Mouse (Mus musculus): ENCODE results near the gene Triap1. TPM values are rescaled to one million over a fixed set of nuclear protein-coding genes. Genes with fewer than 3 reads are reported as not detected.

Triap1 gene
- total and polyA plus RNA-seq, 3 experiments: 31.8 to 38.2 (median 33.7) TPM

DNA sequence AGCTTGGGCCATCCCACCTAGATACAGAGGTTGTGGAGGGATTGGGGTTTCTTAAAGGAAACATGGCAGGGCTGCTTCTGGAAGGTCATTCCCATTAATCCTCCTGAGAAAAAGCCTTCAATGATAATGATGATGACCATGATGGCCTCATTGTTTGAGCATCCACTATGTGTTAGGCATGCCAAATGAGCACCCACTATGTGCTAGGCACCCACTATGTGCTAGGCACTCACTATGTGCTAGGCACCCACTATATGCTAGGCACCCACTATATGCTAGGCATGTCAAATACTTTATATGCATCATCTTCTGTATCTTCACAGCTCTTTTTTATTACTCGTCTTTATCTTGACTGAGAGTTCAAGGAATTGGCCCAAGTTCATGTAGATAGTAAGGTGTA is 51.9 kb downstream of the Triap1 start:
- TF ChIP-seq ZKSCAN1 (IDR thresholded peaks at IDR 0.05; ENCODE audit: borderline replicate concordance, low read depth, low read length) (peak; percentile 82), CHD2 (IDR thresholded peaks at IDR 0.05; ENCODE audit: low read length) (no peak)
- Histone ChIP-seq H3K9me3 (replicated peaks; ENCODE audit: low read length) (no peaks in the 10 kb centered on the region), H3K4me1 (ENCODE audit: control insufficient read depth in 1 of 2, insufficient read depth in 2 of 2) (peaks cover 0 to 15% of the 10 kb centered on the region in 2 experiments; a peak in 1 of 4 replicates), H3K4me3 (replicated peaks in 1 of 3; ENCODE audit: low read depth in 2 of 3, low read length in 2 of 3, poor library complexity in 1 of 3) (no peak overlapping the region), H3K9ac (ENCODE audit: insufficient read depth, low read depth) (no peak overlapping the region), H3K4me2 (ENCODE audit: insufficient read depth, low read depth, poor library complexity, severe bottlenecking) (no peak overlapping the region), H3K36me3 (replicated peaks in 1 of 2; ENCODE audit: control insufficient read depth in 1 of 2, insufficient read depth in 1 of 2, low read length in 1 of 2) (peaks cover 0 to 46% of the 10 kb centered on the region in 2 experiments), H3K27ac (ENCODE audit: insufficient read depth, low read depth) (no peak overlapping the region), H3K27me3 (replicated peaks) (no peaks in the 10 kb centered on the region), H3K79me2 (replicated peaks; ENCODE audit: control insufficient read depth, extremely low read depth, insufficient read depth, poor library complexity, severe bottlenecking) (no peaks in the 10 kb centered on the region)
- dilution Hi-C loops (cut with MboI; ENCODE audit: extremely low pct_ligation_motif_present, extremely low pct_unique_long_range_greater_than_20kb, low sequenced_read_pairs) (no loop called here), in situ Hi-C loops (cut with MboI; ENCODE audit: low pct_ligation_motif_present, low pct_unique_long_range_greater_than_20kb, low sequenced_read_pairs) (no loop called here)
- DNase-seq (ENCODE audit: extremely low read depth): no peak

Other genes with a start within 250 kb of the Triap1 start
- gene Gm10401, start 242.9 kb upstream of the Triap1 start, total RNA-seq (2012; rRNA removed): 1.7 and 3.2 TPM in 2 replicates
- gene Gm10401, start 242.9 kb upstream of the Triap1 start, total RNA-seq (2014; rRNA removed): not detected in 2 replicates
- 6.9 and 10.9 TPM in 2 replicates for gene Gm10401, start 242.9 kb upstream of the Triap1 start, polyA plus RNA-seq (2012; ENCODE audit: insufficient read length, low read depth)
- gene Acads, start 221.9 kb upstream of the Triap1 start, total RNA-seq (2012; rRNA removed): 49.2 and 57.8 TPM in 2 replicates
- gene Acads, start 221.9 kb upstream of the Triap1 start, total RNA-seq (2014; rRNA removed): 43.1 and 46.6 TPM in 2 replicates
- 37.7 and 43.0 TPM in 2 replicates for gene Acads, start 221.9 kb upstream of the Triap1 start, polyA plus RNA-seq (2012; ENCODE audit: insufficient read length, low read depth)
- gene Unc119b, start 206.2 kb upstream of the Triap1 start, total RNA-seq (2012; rRNA removed): 21.7 and 22.6 TPM in 2 replicates
- gene Unc119b, start 206.2 kb upstream of the Triap1 start, total RNA-seq (2014; rRNA removed): 11.9 and 13.3 TPM in 2 replicates
- 17.7 and 18.4 TPM in 2 replicates for gene Unc119b, start 206.2 kb upstream of the Triap1 start, polyA plus RNA-seq (2012; ENCODE audit: insufficient read length, low read depth)
- gene Mlec, start 183.0 kb upstream of the Triap1 start, total RNA-seq (2012; rRNA removed): 128 and 144 TPM in 2 replicates
- 91.6 and 101 TPM in 2 replicates for gene Mlec, start 183.0 kb upstream of the Triap1 start, total RNA-seq (2014; rRNA removed)
- gene Mlec, start 183.0 kb upstream of the Triap1 start, polyA plus RNA-seq (2012; ENCODE audit: insufficient read length, low read depth): 143 and 164 TPM in 2 replicates
- gene Cabp1, start 146.8 kb upstream of the Triap1 start, total RNA-seq (2012; rRNA removed): 0.71 and 1.7 TPM in 2 replicates
- gene Cabp1, start 146.8 kb upstream of the Triap1 start, total RNA-seq (2014; rRNA removed): 0.38 and 0.59 TPM in 2 replicates
- gene Cabp1, start 146.8 kb upstream of the Triap1 start, polyA plus RNA-seq (2012; ENCODE audit: insufficient read length, low read depth): 1.7 and 1.8 TPM in 2 replicates
- gene Pop5, start 105.4 kb upstream of the Triap1 start, total RNA-seq (2012; rRNA removed): 236 and 301 TPM in 2 replicates
- gene Pop5, start 105.4 kb upstream of the Triap1 start, total RNA-seq (2014; rRNA removed): 156 and 161 TPM in 2 replicates
- gene Pop5, start 105.4 kb upstream of the Triap1 start, polyA plus RNA-seq (2012; ENCODE audit: insufficient read length, low read depth): 127 and 163 TPM in 2 replicates
- 63.6 and 68.5 TPM in 2 replicates for gene Rnf10, start 68.3 kb upstream of the Triap1 start, total RNA-seq (2012; rRNA removed)
- 38.5 and 39.9 TPM in 2 replicates for gene Rnf10, start 68.3 kb upstream of the Triap1 start, total RNA-seq (2014; rRNA removed)
- gene Rnf10, start 68.3 kb upstream of the Triap1 start, polyA plus RNA-seq (2012; ENCODE audit: insufficient read length, low read depth): 154 and 187 TPM in 2 replicates
- gene Coq5, start 61.6 kb upstream of the Triap1 start, total RNA-seq (2012; rRNA removed): 46.7 and 46.8 TPM in 2 replicates
- 41.9 and 46.7 TPM in 2 replicates for gene Coq5, start 61.6 kb upstream of the Triap1 start, total RNA-seq (2014; rRNA removed)
- gene Coq5, start 61.6 kb upstream of the Triap1 start, polyA plus RNA-seq (2012; ENCODE audit: insufficient read length, low read depth): 42.3 and 43.9 TPM in 2 replicates
- 312 and 488 TPM in 2 replicates for gene Dynll1, start 40.2 kb upstream of the Triap1 start, total RNA-seq (2012; rRNA removed)
- 456 and 502 TPM in 2 replicates for gene Dynll1, start 40.2 kb upstream of the Triap1 start, total RNA-seq (2014; rRNA removed)
- 516 and 646 TPM in 2 replicates for gene Dynll1, start 40.2 kb upstream of the Triap1 start, polyA plus RNA-seq (2012; ENCODE audit: insufficient read length, low read depth)
- gene Srsf9, start 14.0 kb upstream of the Triap1 start, total RNA-seq (2012; rRNA removed): 73.4 and 82.8 TPM in 2 replicates
- gene Srsf9, start 14.0 kb upstream of the Triap1 start, total RNA-seq (2014; rRNA removed): 117 and 121 TPM in 2 replicates
- gene Srsf9, start 14.0 kb upstream of the Triap1 start, polyA plus RNA-seq (2012; ENCODE audit: insufficient read length, low read depth): 112 and 130 TPM in 2 replicates
- 6.2 and 7.3 TPM in 2 replicates for gene Gatc, start within 50 bp of the Triap1 start, total RNA-seq (2012; rRNA removed)
- gene Gatc, start within 50 bp of the Triap1 start, total RNA-seq (2014; rRNA removed): 11.7 and 14.4 TPM in 2 replicates
- 27.0 and 34.0 TPM in 2 replicates for gene Gatc, start within 50 bp of the Triap1 start, polyA plus RNA-seq (2012; ENCODE audit: insufficient read length, low read depth)
- 546 and 673 TPM in 2 replicates for gene Cox6a1, start 7.8 kb downstream of the Triap1 start, total RNA-seq (2012; rRNA removed)
- 203 and 257 TPM in 2 replicates for gene Cox6a1, start 7.8 kb downstream of the Triap1 start, total RNA-seq (2014; rRNA removed)
- gene Cox6a1, start 7.8 kb downstream of the Triap1 start, polyA plus RNA-seq (2012; ENCODE audit: insufficient read length, low read depth): 612 and 618 TPM in 2 replicates
- 3.3 and 4.1 TPM in 2 replicates for gene Msi1, start 88.4 kb downstream of the Triap1 start, total RNA-seq (2012; rRNA removed)
- gene Msi1, start 88.4 kb downstream of the Triap1 start, total RNA-seq (2014; rRNA removed): 0.66 and 0.82 TPM in 2 replicates
- gene Msi1, start 88.4 kb downstream of the Triap1 start, polyA plus RNA-seq (2012; ENCODE audit: insufficient read length, low read depth): 4.9 and 5.3 TPM in 2 replicates
- gene Pla2g1b, start 125.0 kb downstream of the Triap1 start, total RNA-seq (2012; rRNA removed): not detected in 2 replicates
- not detected in 2 replicates for gene Pla2g1b, start 125.0 kb downstream of the Triap1 start, total RNA-seq (2014; rRNA removed)
- gene Pla2g1b, start 125.0 kb downstream of the Triap1 start, polyA plus RNA-seq (2012; ENCODE audit: insufficient read length, low read depth): not detected in 2 replicates
- 16.7 and 18.0 TPM in 2 replicates for gene Sirt4, start 143.5 kb downstream of the Triap1 start, total RNA-seq (2012; rRNA removed)
- 8.2 and 10.0 TPM in 2 replicates for gene Sirt4, start 143.5 kb downstream of the Triap1 start, total RNA-seq (2014; rRNA removed)
- 13.3 and 15.3 TPM in 2 replicates for gene Sirt4, start 143.5 kb downstream of the Triap1 start, polyA plus RNA-seq (2012; ENCODE audit: insufficient read length, low read depth)
- 21.1 and 22.6 TPM in 2 replicates for gene Pxn, start 165.5 kb downstream of the Triap1 start, total RNA-seq (2012; rRNA removed)
- gene Pxn, start 165.5 kb downstream of the Triap1 start, total RNA-seq (2014; rRNA removed): 13.9 and 17.0 TPM in 2 replicates
- 30.0 and 43.4 TPM in 2 replicates for gene Pxn, start 165.5 kb downstream of the Triap1 start, polyA plus RNA-seq (2012; ENCODE audit: insufficient read length, low read depth)
- 5,037 and 5,581 TPM in 2 replicates for gene Rplp0, start 218.2 kb downstream of the Triap1 start, total RNA-seq (2012; rRNA removed)
- gene Rplp0, start 218.2 kb downstream of the Triap1 start, total RNA-seq (2014; rRNA removed): 5,841 and 6,606 TPM in 2 replicates
- 4,313 and 4,800 TPM in 2 replicates for gene Rplp0, start 218.2 kb downstream of the Triap1 start, polyA plus RNA-seq (2012; ENCODE audit: insufficient read length, low read depth)
- gene Gcn1l1, start 224.0 kb downstream of the Triap1 start, total RNA-seq (2012; rRNA removed): 81.9 and 88.7 TPM in 2 replicates
- 17.7 and 18.2 TPM in 2 replicates for gene Gcn1l1, start 224.0 kb downstream of the Triap1 start, total RNA-seq (2014; rRNA removed)
- gene Gcn1l1, start 224.0 kb downstream of the Triap1 start, polyA plus RNA-seq (2012; ENCODE audit: insufficient read length, low read depth): 53.6 and 62.9 TPM in 2 replicates

Data from CH12.LX (cell line).